In genomic region chr6:129393087-129393720, GRCm38 (mm10) we compare ENCODE assay signal across 10 mouse cellular contexts. TPM values are rescaled to one million over a fixed set of nuclear protein-coding genes. Genes with fewer than 3 reads are reported as not detected.
DNase-seq lines count a peak whose midpoint lies in the region; ATAC-seq and TF ChIP-seq lines count a peak whose summit lies in the region.
"Had no signal": no experiment of that assay in that cellular context is flagged by ENCODE, and none has a peak within 500 bp of the region (broad histone marks: within the 10 kb centered on the region; RNA-seq: fewer than 3 reads in every experiment).

No protein-coding gene starts in this region.

- WGBS in intestine, postnatal 0 days, result 20% methylated on average over 2 of the region's 2 CpGs
- WGBS in intestine, embryonic 16.5 days, result 19% methylated on average over 2 of the region's 2 CpGs

- DNase-seq in 3T3-L1 (ENCODE audit: low read depth, low spot score) (peak; percentile 72), 416B (ENCODE audit: low read depth) (peak; percentile 68)
- no peak for DNase-seq in adrenal gland, postnatal 36 days
- no peak for DNase-seq in layer of hippocampus, postnatal 36 days
- DNase-seq: right cerebral cortex, postnatal 14 days had no signal

- no peaks in the 10 kb centered on the region for H3K36me3 ChIP-seq in intestine, postnatal 0 days (ENCODE audit: control insufficient read depth, insufficient read depth)
- no peaks in the 10 kb centered on the region for H3K36me3 ChIP-seq in intestine, embryonic 16.5 days (ENCODE audit: control insufficient read depth, insufficient read depth, low read length)

- no peak overlapping the region for H3K9ac ChIP-seq in intestine, postnatal 0 days (ENCODE audit: low read depth, low read length)
- no peak overlapping the region for H3K9ac ChIP-seq in intestine, embryonic 16.5 days (ENCODE audit: low read depth, low read length)

- no peak for ATAC-seq in intestine, postnatal 0 days
- no peak for ATAC-seq in intestine, embryonic 16.5 days
- peak; percentile 70 for ATAC-seq in megakaryocyte progenitor cell, adult 5-6 weeks (replicated peaks; ENCODE audit: poor library complexity)

- H3K27ac ChIP-seq in intestine, postnatal 0 days (ENCODE audit: low read depth, low read length), result no peak overlapping the region
- no peak overlapping the region for H3K27ac ChIP-seq in intestine, embryonic 16.5 days (ENCODE audit: low read length)
- H3K27ac ChIP-seq: macrophage had no signal

- H3K4me3 ChIP-seq in intestine, postnatal 0 days (ENCODE audit: low read depth, low read length), result no peak overlapping the region
- H3K4me3 ChIP-seq in intestine, embryonic 16.5 days (ENCODE audit: low read length), result no peak overlapping the region

- no peaks in the 10 kb centered on the region for H3K27me3 ChIP-seq in intestine, postnatal 0 days (replicated peaks; ENCODE audit: control insufficient read depth, insufficient read depth, low read length)
- no peaks in the 10 kb centered on the region for H3K27me3 ChIP-seq in intestine, embryonic 16.5 days (replicated peaks; ENCODE audit: control insufficient read depth, insufficient read depth, low read length)

- no peaks in the 10 kb centered on the region for H3K4me1 ChIP-seq in intestine, postnatal 0 days (replicated peaks; ENCODE audit: control insufficient read depth, insufficient read depth, low read length)
- H3K4me1 ChIP-seq in intestine, embryonic 16.5 days (ENCODE audit: control insufficient read depth, insufficient read depth, low read length), result no peaks in the 10 kb centered on the region

- H3K9me3 ChIP-seq in intestine, postnatal 0 days (ENCODE audit: control insufficient read depth), result no peaks in the 10 kb centered on the region
- H3K9me3 ChIP-seq in intestine, embryonic 16.5 days (ENCODE audit: control insufficient read depth, low read length), result no peaks in the 10 kb centered on the region

- TF ChIP-seq CTCF in intestine, postnatal 0 days (IDR thresholded peaks at IDR 0.05; ENCODE audit: low read depth), result peak; percentile 80

- H3K4me2 ChIP-seq in intestine, postnatal 0 days (replicated peaks; ENCODE audit: low read depth), result no peak overlapping the region
- no peak overlapping the region for H3K4me2 ChIP-seq in intestine, embryonic 16.5 days (ENCODE audit: low read depth, low read length)

RNA-seq across cellular contexts. Expression of gene Clec1b, which starts 3.9 kb away (rescaled TPM):
- 0.27 and 0.29 TPM in 2 replicates for polyA plus RNA-seq in intestine, postnatal 0 days (2015; fragmentation: Nextera tagmentation; extraction: Ambion mirVana)
- polyA plus RNA-seq in intestine, embryonic 16.5 days (2015; fragmentation: Nextera tagmentation; extraction: Ambion mirVana), result 0.76 and 0.89 TPM in 2 replicates
- total RNA-seq in megakaryocyte progenitor cell, adult 5-6 weeks (2015), result 0.17 and 0.22 TPM in 2 replicates
- total RNA-seq in megakaryocyte progenitor cell, adult 5-6 weeks (2017), result 0.17 and 0.42 TPM in 2 replicates
- total RNA-seq in adrenal gland, postnatal 36 days (2021), result 1 to 10 TPM in 1 of 2 experiments, under 1 TPM in 1; 0.56 to 1.2 TPM
- total RNA-seq in layer of hippocampus, postnatal 36 days (2021), result not detected
- total RNA-seq: layer of hippocampus, adult 18-20 months had no signal

RNA-seq across cellular contexts. Expression of gene Clec12b, which starts 7.5 kb away (rescaled TPM):
- 0.14 TPM in 2 replicates for polyA plus RNA-seq in intestine, postnatal 0 days (2015; fragmentation: Nextera tagmentation; extraction: Ambion mirVana)
- 0.10 and 0.23 TPM in 2 replicates for polyA plus RNA-seq in intestine, embryonic 16.5 days (2015; fragmentation: Nextera tagmentation; extraction: Ambion mirVana)
- total RNA-seq in megakaryocyte progenitor cell, adult 5-6 weeks (2015), result not detected in 2 replicates
- total RNA-seq in megakaryocyte progenitor cell, adult 5-6 weeks (2017), result not detected in 2 replicates
- total RNA-seq in adrenal gland, postnatal 36 days (2021), result not detected
- total RNA-seq in layer of hippocampus, postnatal 36 days (2021), result not detected
- total RNA-seq: layer of hippocampus, adult 18-20 months had no signal
- polyA plus RNA-seq: macrophage had no signal

RNA-seq across cellular contexts. Expression of gene Clec9a, which starts 15.5 kb away (rescaled TPM):
- polyA plus RNA-seq in intestine, postnatal 0 days (2015; fragmentation: Nextera tagmentation; extraction: Ambion mirVana), result 0.09 and 0.12 TPM in 2 replicates
- 0.09 and 0.15 TPM in 2 replicates for polyA plus RNA-seq in intestine, embryonic 16.5 days (2015; fragmentation: Nextera tagmentation; extraction: Ambion mirVana)
- 5.2 and 6.3 TPM in 2 replicates for total RNA-seq in megakaryocyte progenitor cell, adult 5-6 weeks (2015)
- total RNA-seq in megakaryocyte progenitor cell, adult 5-6 weeks (2017), result 2.0 and 3.4 TPM in 2 replicates
- under 1 TPM; 0.13 to 0.17 TPM for total RNA-seq in adrenal gland, postnatal 36 days (2021)
- not detected for total RNA-seq in layer of hippocampus, postnatal 36 days (2021)
- total RNA-seq: layer of hippocampus, adult 18-20 months had no signal

RNA-seq across cellular contexts. Expression of gene Clec12a, which starts 50.7 kb away (rescaled TPM):
- 0.09 and 0.20 TPM in 2 replicates for polyA plus RNA-seq in intestine, postnatal 0 days (2015; fragmentation: Nextera tagmentation; extraction: Ambion mirVana)
- polyA plus RNA-seq in intestine, embryonic 16.5 days (2015; fragmentation: Nextera tagmentation; extraction: Ambion mirVana), result 0.77 and 0.88 TPM in 2 replicates
- total RNA-seq in megakaryocyte progenitor cell, adult 5-6 weeks (2015), result 726 and 820 TPM in 2 replicates
- 640 and 745 TPM in 2 replicates for total RNA-seq in megakaryocyte progenitor cell, adult 5-6 weeks (2017)
- 1 to 10 TPM in 1 of 2 experiments, under 1 TPM in 1; 0.93 to 1.4 TPM for total RNA-seq in adrenal gland, postnatal 36 days (2021)
- total RNA-seq in layer of hippocampus, postnatal 36 days (2021), result under 1 TPM in 1 of 2 experiments, not detected in 1; 0.32 TPM
- total RNA-seq: layer of hippocampus, adult 18-20 months had no signal

RNA-seq across cellular contexts. Expression of gene Clec1a, which starts 58.6 kb away (rescaled TPM):
- 1.8 and 2.7 TPM in 2 replicates for polyA plus RNA-seq in intestine, postnatal 0 days (2015; fragmentation: Nextera tagmentation; extraction: Ambion mirVana)
- polyA plus RNA-seq in intestine, embryonic 16.5 days (2015; fragmentation: Nextera tagmentation; extraction: Ambion mirVana), result 3.6 and 3.8 TPM in 2 replicates
- 0.12 TPM in 1 of 2 replicates, not detected in the other for total RNA-seq in megakaryocyte progenitor cell, adult 5-6 weeks (2015)
- total RNA-seq in megakaryocyte progenitor cell, adult 5-6 weeks (2017), result 0.12 and 0.78 TPM in 2 replicates
- total RNA-seq in adrenal gland, postnatal 36 days (2021), result 1 to 10 TPM; 3.4 to 9.7 TPM
- 1 to 10 TPM; 3.6 to 4.1 TPM for total RNA-seq in layer of hippocampus, postnatal 36 days (2021)

Comparison
In these comparisons a context has a peak if more than half of its experiments do, and no peak if none do; other contexts are left out.
1. DNase-seq: peak in 3T3-L1 (single experiment) and 416B (single experiment); none in adrenal gland, postnatal 36 days (0 of 2) and layer of hippocampus, postnatal 36 days (0 of 2).